Mouse (Mus musculus): ENCODE results near the gene Wscd2. TPM values are rescaled to one million over a fixed set of nuclear protein-coding genes. Genes with fewer than 3 reads are reported as not detected.

Gene Wscd2
- total and polyA plus RNA-seq, 3 experiments, result not detected

DNA sequence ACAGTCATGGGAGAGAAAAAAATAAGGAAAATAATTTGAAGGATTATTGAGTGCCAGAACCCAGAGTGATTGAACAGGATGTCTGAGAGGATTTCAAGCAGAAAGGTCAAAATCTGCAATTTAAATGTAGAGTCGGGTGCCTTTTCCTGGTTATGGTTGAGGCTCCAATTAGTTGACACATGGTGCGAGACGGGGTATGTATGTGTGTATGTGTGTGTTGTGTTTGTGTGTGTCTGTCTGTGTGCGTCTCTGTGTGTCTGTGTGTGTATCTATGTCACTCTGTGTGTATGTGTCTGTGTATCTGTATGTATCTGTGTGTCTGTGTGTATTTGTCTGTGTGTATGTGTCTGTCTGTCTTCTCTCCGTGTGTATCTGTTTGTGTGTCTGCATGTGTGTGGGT lies 11.1 kb upstream of the Wscd2 start:
- Histone ChIP-seq H3K4me3 (ENCODE audit: control insufficient read depth in 1 of 2, insufficient read depth in 1 of 2, low read depth in 2 of 2, low read length in 2 of 2) (no peak overlapping the region), H3K9me3 (replicated peaks; ENCODE audit: insufficient read depth, low read length) (no peaks in the 10 kb centered on the region), H3K36me3 (ENCODE audit: control insufficient read depth in 1 of 2, insufficient read depth in 2 of 2, low read length in 2 of 2) (no peaks in the 10 kb centered on the region), H3K27ac (ENCODE audit: control insufficient read depth, low read depth, low read length) (no peak overlapping the region), H3K27me3 (ENCODE audit: control insufficient read depth in 1 of 2, insufficient read depth in 2 of 2, low read length in 2 of 2) (no peaks in the 10 kb centered on the region), H3K4me1 (ENCODE audit: control insufficient read depth in 1 of 2, insufficient read depth in 2 of 2, low read length in 2 of 2) (no peaks in the 10 kb centered on the region), H3K79me2 (ENCODE audit: control insufficient read depth, insufficient read depth, low read length, poor library complexity) (no peaks in the 10 kb centered on the region), H3K9ac (ENCODE audit: control insufficient read depth, low read depth, low read length, poor library complexity, severe bottlenecking) (no peak overlapping the region)
- no peak for DNase-seq (ENCODE audit: low read depth, low spot score)
- TF ChIP-seq JUND (IDR thresholded peaks at IDR 0.05; ENCODE audit: low read depth, low read length), result no peak
- no peak for TF ChIP-seq USF2 (IDR thresholded peaks at IDR 0.05; ENCODE audit: borderline replicate concordance in 1 of 2, insufficient read depth in 1 of 2, low read depth in 1 of 2, low read length in 2 of 2)
- no peak for TF ChIP-seq NRF1 (IDR thresholded peaks at IDR 0.05; ENCODE audit: insufficient read depth, low read depth, low read length, poor library complexity, severe bottlenecking)
- no peak for TF ChIP-seq USF1 (IDR thresholded peaks at IDR 0.05; ENCODE audit: low read depth, low read length)
- TF ChIP-seq CHD2 (IDR thresholded peaks at IDR 0.05; ENCODE audit: low read length), result no peak
- TF ChIP-seq NELFE (IDR thresholded peaks at IDR 0.05; ENCODE audit: low read depth, low read length), result no peak
- TF ChIP-seq UBTF (IDR thresholded peaks at IDR 0.05; ENCODE audit: borderline replicate concordance, insufficient read depth, low read depth, low read length), result no peak
- no peak for TF ChIP-seq CTCF (IDR thresholded peaks at IDR 0.05 in 2 of 3, conservative IDR thresholded peaks at IDR 0.05 in 1 of 3; ENCODE audit: control insufficient read depth in 1 of 3, insufficient read depth in 1 of 3, low read depth in 2 of 3, low read length in 3 of 3, poor library complexity in 1 of 3, severe bottlenecking in 1 of 3)
- no peak for TF ChIP-seq TAL1 (IDR thresholded peaks at IDR 0.05; ENCODE audit: low read length)
- TF ChIP-seq POLR2AphosphoS5 (IDR thresholded peaks at IDR 0.05; ENCODE audit: borderline replicate concordance, low read depth, low read length), result no peak
- no peak for TF ChIP-seq ZC3H11A (IDR thresholded peaks at IDR 0.05; ENCODE audit: low read depth, low read length)
- TF ChIP-seq SMC3 (IDR thresholded peaks at IDR 0.05; ENCODE audit: low read depth, low read length), result no peak
- TF ChIP-seq E2F4 (IDR thresholded peaks at IDR 0.05; ENCODE audit: borderline replicate concordance, low read depth, low read length), result no peak

DNA sequence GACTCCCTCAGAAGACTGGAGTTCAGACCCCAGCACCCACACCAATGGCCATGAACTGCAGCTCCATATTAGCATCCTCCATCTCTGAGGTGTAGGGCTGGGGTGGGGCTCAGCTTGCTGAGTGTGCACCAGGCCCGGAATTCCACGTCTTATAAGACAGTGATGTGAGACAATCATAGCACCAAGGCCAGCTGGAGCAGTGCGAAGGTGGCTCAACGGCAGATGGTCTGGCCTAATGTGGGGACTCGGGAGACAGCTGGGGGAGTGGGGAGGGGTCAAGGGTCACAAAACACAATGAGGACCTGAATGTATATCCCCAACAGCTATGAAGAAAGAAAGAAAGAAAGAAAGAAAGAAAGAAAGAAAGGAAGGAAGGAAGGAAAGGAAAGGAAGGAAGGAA lies 9.7 kb upstream of the Wscd2 start:
- Histone ChIP-seq H3K27ac (ENCODE audit: control insufficient read depth, low read depth, low read length) (no peak overlapping the region), H3K36me3 (ENCODE audit: control insufficient read depth in 1 of 2, insufficient read depth in 2 of 2, low read length in 2 of 2) (no peaks in the 10 kb centered on the region), H3K4me3 (ENCODE audit: control insufficient read depth in 1 of 2, insufficient read depth in 1 of 2, low read depth in 2 of 2, low read length in 2 of 2) (no peak overlapping the region), H3K9me3 (replicated peaks; ENCODE audit: insufficient read depth, low read length) (no peaks in the 10 kb centered on the region), H3K9ac (ENCODE audit: control insufficient read depth, low read depth, low read length, poor library complexity, severe bottlenecking) (no peak overlapping the region), H3K27me3 (ENCODE audit: control insufficient read depth in 1 of 2, insufficient read depth in 2 of 2, low read length in 2 of 2) (no peaks in the 10 kb centered on the region), H3K4me1 (ENCODE audit: control insufficient read depth in 1 of 2, insufficient read depth in 2 of 2, low read length in 2 of 2) (no peaks in the 10 kb centered on the region), H3K79me2 (ENCODE audit: control insufficient read depth, insufficient read depth, low read length, poor library complexity) (no peaks in the 10 kb centered on the region)
- TF ChIP-seq SIN3A (IDR thresholded peaks at IDR 0.05; ENCODE audit: low read length), result no peak
- no peak for TF ChIP-seq GABPA (IDR thresholded peaks at IDR 0.05; ENCODE audit: low read depth, low read length)
- TF ChIP-seq E2F4 (IDR thresholded peaks at IDR 0.05; ENCODE audit: borderline replicate concordance, low read depth, low read length), result no peak
- no peak for TF ChIP-seq MAX (IDR thresholded peaks at IDR 0.05; ENCODE audit: low read length)
- no peak for TF ChIP-seq ZNF384 (IDR thresholded peaks at IDR 0.05; ENCODE audit: low read depth, low read length)
- TF ChIP-seq CTCF (IDR thresholded peaks at IDR 0.05 in 2 of 3, conservative IDR thresholded peaks at IDR 0.05 in 1 of 3; ENCODE audit: control insufficient read depth in 1 of 3, insufficient read depth in 1 of 3, low read depth in 2 of 3, low read length in 3 of 3, poor library complexity in 1 of 3, severe bottlenecking in 1 of 3), result no peak
- TF ChIP-seq MAFK (IDR thresholded peaks at IDR 0.05; ENCODE audit: borderline replicate concordance, low read depth, low read length), result no peak
- no peak for TF ChIP-seq ZC3H11A (IDR thresholded peaks at IDR 0.05; ENCODE audit: low read depth, low read length)
- no peak for TF ChIP-seq ETS1 (IDR thresholded peaks at IDR 0.05; ENCODE audit: low read depth, low read length)
- TF ChIP-seq HCFC1 (IDR thresholded peaks at IDR 0.05; ENCODE audit: low read depth, low read length), result no peak
- no peak for TF ChIP-seq SMC3 (IDR thresholded peaks at IDR 0.05; ENCODE audit: low read depth, low read length)
- no peak for TF ChIP-seq MEF2A (IDR thresholded peaks at IDR 0.05; ENCODE audit: extremely low read depth, insufficient replicate concordance, low read depth, low read length, poor library complexity, severe bottlenecking)
- TF ChIP-seq ZMIZ1 (IDR thresholded peaks at IDR 0.05; ENCODE audit: low read depth, low read length), result no peak
- no peak for DNase-seq (ENCODE audit: low read depth, low spot score)
